Mouse (Mus musculus): ENCODE results near the gene Chp2.

DNA sequence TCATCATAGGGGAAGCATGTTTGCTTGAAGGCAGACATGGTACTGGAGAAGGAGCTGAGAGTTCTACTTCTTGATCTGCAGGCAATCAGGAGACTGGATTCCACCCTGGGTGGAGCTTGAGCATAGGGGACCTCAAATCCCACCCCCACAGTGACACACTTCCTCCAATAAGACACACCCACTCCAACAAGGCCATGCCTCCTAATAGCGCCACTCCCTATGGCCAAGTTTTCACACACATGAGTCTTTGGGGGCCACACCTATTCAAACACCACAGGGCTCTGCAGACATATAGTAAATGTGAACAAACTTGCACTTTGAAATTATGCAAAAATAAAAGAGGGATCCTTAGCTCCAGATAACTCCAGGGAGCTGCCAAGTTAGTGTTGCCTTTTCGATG lies 19.6 kb downstream of the Chp2 start:
- TF ChIP-seq CTCF (IDR thresholded peaks at IDR 0.05; ENCODE audit: insufficient read depth, low read length) = no peak
- TF ChIP-seq POLR2A (IDR thresholded peaks at IDR 0.05; ENCODE audit: borderline replicate concordance, extremely low read depth, low read depth, low read length) = no peak
